Mouse (Mus musculus) T-cell, adult 2 months (primary cell): ENCODE data around the gene Olfr313.
"Not testable (repeated sequence)": the region's sequence is repeated elsewhere in the genome, so short reads cannot be mapped to it uniquely, and the experiment has no call there.

ENCODE experiments used
- DNase-seq: peaks from one replicate; pipeline ENCODE4 v3.0.0; 2022; ENCODE audit warnings: low spot score

Gene Olfr313

DNA sequence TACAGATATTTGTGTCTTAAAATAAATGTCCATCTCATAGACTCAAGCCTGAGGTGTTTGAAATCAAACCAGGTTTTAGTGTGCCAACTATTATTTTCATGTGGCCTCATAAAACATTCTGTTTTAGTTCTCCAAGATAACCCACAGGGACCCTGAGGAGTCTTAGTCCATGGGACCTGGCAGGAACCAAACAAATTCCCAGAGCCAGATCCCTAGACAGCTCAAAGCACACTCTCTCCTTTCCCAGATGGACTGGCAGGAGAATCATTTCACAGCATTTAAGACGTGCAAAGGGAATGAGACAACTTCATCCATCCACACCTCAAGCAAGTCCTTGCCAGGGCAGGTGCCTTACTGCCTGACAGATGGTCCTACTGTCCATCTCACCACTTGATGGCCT is at the start of gene Olfr313:
Gene Olfr313 (plus strand): TSS at position 301 of the 400 bp plus-strand sequence.
- DNase-seq = not testable (repeated sequence)

DNA sequence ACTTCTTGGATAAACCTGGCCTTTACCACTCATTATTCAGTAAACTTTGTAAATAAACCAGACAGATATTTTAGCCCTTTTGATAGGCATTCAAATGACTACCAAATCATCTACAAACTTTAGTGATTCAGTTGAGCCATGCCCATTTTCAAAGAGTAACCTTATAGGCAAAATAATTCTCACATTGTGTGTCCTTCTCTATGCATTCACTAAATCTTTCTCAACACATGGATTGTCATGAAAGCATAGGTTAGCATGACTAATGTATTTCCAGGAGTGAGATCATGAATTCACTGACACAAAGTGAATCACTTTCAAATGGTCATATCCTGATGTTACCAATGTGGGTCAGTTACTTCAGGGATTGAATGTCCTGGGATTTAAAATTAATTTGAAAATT is 41.9 kb upstream of the Olfr313 start, which contains the start of gene Olfr315:
Gene Olfr315 (plus strand): TSS at position 301 of the 400 bp plus-strand sequence.
- no peak for DNase-seq

DNA sequence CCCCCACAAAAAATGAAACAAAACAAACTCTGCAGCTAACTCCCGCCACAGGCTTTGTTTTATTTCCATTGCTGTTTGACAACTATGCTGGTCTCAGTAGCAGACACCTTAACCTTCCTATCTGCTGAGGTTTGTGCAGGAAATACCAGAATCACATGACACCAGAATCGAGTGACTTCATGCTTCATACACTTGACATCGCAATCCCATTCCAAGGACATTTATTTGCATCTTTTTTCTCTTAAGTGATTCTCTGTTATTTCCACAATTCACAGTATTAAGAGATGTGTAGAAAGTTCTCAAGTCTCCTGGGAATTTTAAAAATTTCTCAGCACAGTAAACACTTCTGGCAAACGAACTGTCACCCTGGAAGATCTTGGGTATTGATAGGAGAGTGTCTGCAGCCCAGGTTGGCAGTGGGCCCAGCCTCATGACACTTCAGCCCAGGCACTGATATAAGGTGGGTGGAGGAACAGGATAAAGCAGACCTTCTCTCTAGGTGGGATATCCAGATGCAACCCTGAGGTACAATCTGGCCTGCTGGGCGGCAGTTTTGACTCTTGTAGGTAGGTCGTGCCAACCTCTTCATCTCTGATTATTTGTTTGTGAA is 32.2 kb upstream of the Olfr313 start, which contains the start of gene Olfr314:
Gene Olfr314 (plus strand): TSS at position 473 of the 610 bp plus-strand sequence.
- DNase-seq = no peak

DNA sequence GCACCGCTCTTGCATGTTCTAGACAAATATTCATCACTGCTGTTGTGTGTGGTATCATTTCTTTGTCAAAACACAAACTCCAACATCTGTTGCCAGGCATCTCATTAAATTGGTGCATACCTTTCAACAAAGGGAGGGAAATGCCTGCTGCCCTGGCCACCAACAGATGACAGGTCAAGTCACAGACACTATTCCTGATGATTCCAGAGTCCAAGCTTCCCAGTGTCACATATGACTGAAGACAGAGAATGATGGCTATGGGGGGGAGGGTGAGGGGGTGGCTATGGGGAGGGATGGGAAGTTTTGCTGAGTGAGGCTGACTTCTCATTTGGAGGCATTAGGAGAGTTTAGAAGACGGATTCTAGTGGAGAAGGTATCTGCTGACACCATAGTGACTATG is 30.6 kb upstream of the Olfr313 start:
- no peak for DNase-seq

DNA sequence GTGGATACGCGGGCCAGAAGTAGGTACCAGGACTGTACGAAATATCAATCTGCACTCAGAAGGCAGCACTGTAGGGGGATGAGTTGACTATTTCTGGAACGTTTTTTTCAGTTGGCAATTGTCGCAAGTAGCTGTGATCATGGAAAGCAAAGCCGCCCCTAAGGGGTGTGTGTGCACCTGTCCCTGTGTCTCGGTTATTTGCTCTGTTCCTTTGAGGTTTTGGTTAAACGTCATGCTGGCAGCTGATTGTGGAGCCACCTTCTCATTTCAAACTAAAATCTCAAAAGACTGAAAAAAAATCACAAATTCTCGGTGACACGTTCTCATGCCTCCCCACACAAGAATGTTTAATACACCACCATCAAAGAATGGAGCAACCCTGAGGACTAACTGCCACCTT is 27.1 kb upstream of the Olfr313 start:
- DNase-seq = peak; percentile 35

DNA sequence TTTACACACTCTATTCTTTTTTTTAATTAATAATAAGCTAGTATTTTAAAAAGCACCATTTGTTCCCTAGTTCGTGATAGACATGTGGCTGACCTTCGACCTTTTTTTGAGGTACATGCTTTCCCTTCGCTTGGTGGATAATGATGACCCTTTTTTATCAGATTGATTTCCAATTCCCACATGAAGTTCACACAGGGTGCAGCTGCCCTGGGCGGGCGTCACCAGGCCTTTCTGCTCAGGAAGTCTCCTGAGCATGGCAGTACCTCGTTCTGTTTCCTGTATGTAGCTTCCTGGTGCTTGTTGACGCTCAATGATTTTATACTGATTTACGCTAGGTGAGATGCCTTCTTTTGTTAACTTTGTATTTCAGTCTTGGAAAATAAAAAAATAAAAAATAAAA is 26.5 kb upstream of the Olfr313 start:
- peak; percentile 41 for DNase-seq

DNA sequence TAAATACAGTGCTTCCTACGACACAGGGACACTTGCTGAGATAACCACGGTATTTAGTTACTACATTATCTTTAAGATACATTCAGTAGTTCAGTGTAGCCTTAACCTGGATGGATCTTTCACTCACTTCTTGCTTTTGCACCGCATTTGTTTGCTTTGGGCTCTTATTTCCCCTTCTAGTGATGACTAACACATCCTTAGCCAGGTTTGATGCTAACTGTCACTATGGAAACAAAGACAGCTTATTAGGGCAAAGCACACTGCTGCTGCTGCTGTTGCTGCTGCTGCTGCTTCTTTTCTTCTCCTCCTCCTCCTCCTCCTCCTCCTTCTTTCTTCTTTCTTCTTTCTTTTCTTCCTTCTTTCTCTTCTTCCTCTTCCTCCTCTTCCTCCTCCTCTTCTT is 25.3 kb upstream of the Olfr313 start:
- no peak for DNase-seq

DNA sequence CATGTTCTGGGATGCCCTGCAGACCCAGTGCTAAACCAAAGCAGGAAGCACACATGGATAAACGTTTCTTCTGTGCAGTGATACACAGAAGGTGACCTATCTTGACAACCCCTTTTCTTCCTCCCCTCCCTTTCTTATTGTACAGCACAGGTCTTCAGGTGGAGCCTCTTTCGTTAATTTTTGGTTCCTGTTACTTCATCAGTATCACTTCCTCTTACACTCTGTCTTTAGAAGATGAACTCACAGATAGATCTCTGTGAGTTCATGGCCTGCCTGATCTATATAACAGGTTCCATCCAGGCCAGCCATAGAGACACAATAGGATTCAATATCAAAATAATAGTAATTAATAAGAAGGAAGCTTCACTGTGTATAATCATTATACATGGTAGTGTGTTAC is 24.7 kb upstream of the Olfr313 start:
- DNase-seq = no peak

DNA sequence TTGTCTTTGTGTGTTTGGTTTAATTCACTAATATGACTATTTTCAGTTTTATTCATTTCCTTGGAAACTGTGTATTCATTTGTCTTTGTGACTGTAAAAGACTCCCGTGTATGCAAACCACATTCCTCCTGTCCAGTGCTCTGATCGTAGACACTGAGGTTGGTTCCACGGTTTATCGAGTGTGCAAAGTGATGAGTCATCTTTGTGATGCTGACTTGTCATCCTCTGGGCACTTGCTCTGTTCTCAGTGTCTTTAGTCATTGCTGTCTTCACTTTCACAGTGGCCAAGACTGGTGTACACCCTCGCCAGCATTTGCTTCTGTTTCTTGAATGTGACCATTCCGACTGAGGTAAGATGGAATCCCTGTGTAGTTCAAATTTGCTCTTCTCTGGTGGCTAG is 24.2 kb upstream of the Olfr313 start:
- DNase-seq = no peak

DNA sequence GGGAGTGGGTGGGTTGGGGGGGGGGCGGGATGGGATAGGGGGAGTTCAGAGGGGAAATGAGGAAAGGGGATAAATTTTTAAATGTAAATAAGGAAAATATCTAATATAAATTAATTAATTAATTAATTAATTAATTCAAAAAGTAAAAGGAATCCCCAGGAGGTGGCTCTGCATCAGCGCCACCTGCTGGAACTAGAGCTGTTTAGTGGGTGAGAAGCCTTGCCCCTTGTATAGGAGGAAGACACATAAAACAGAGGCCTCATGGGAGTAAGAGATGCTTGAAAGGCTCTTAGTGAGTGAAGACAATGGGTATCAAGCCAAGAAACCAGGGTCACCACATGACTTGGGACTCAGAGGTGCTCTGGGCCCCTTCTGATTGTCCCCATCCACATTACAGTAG is 18.9 kb upstream of the Olfr313 start:
- DNase-seq = no peak

DNA sequence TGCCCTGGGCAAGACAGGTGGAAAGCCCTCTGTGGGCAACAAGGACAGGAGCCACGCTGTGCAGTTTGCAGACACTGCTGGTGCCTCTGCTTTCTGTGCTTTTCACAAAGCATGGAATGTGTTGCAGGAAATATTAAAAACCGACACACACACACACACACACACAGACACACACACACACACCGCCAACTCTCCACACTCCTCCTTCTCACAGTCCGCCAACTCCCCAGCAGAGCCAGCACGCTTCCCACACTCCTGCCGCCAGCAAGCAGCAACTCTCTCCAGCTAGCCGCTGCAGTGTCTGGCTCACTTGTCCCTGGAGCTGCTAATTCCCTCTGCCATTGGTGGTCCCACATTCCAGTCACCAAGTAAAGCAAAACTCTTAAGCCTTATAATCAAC is 17.9 kb upstream of the Olfr313 start:
- DNase-seq = no peak

DNA sequence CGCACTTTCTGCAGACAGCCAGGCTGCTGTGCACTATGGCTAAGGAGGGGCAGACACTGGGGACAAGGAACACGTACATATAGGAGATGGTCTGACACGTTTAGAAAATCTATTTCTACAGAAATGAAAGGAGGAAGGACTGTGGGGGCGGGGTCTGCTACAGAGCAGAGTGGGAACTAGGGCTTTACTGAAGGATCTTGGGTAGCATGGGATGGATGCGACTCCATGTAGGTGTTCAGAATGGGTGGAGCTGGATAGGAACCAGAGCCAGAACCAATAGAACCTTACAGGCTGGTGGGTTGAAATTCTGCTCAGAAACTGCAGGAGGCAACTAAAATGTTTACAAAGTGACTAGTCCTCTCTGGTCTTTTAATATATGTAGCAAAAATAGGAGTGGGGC is 15.1 kb upstream of the Olfr313 start:
- no peak for DNase-seq

DNA sequence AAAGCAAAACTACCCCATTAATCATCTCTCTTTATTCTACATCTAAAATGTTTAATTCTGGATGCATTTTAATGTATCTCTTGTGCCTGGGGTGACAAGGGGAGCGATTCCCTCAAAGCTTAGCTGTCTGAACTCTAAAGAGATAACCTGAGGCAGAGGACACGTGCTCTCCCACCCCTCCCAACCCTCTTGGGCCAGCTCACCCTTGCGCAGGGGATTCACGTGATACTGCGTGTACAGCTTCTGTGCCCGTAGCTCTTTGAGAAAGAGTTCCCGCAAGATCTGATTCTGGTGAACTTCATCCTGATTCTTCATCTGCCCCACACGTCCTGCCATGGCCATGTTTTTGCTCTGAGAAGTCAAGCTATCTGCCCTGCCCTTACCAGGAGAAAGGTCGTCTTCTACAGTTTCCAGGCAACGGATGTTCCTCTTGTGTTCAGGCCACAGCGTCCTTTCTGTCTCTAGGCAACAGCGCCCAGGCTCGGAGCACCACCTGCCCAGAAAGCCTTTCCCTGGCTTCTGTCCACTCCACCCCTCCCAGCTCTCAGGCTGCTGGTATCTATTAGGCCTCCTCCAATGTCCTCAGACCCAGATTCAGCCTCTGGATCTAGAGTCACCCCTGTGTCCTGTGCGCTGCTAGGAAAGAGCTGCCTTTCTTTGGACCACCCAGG is 13.1 kb upstream of the Olfr313 start, which contains the start of gene Fam183b:
Gene Fam183b (minus strand): TSS at position 403 of the 671 bp plus-strand sequence.
- DNase-seq = no peak

DNA sequence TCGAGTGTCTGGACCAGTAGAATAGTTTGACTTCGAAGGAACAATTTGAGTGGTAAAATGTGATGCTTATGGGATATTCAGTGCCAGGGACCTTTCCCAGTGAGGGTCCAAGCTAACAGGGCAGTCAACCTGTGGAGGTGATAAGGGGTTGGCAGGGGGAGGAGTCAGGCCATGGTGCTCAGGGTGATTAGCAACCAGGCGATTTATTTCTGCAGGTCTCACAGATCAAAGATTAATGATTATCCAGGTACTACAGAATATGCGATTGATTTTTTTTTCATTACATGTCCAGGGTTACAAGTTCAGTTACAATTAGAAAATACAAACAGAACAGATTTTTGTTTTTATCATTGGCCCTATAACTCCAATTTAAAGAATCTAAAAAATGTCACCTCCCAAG is 10.9 kb upstream of the Olfr313 start:
- no peak for DNase-seq

DNA sequence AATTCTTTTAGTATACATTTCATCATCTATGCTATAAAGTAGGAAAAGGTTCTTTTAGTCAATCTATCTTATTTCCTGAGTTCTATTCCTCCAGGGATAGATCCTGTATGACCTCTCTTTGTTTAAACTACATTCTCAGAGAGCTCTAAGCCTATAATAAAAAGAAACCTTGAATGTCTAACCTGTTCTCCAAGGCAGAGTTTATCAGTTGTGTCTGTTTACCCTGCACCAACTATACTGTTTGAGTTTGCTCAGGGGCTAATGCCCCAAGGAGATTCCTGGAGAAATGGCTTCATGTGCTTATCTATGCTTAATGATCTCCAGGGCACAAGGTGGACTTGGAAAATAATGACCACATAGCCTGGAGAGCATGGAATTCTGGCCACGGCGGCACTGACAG is 10.4 kb upstream of the Olfr313 start:
- no peak for DNase-seq

DNA sequence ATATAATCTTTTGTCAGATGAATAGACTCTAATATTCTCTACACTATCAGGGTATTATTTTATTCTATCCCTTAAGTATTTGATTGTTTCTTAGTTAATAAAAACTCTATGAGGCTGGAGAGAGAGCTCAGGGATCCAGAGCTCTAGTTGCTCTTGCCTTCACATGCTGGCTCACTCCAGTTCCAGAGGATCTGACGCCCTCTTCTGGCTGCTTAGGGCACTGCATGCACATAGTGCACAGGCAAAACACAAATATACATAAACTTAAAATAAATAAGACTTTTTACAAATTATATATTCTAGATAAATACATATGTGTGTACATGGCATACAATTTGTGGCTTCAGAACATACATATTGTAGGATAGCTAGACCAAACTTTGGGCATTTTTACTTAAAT is 2.8 kb upstream of the Olfr313 start:
- no peak for DNase-seq

DNA sequence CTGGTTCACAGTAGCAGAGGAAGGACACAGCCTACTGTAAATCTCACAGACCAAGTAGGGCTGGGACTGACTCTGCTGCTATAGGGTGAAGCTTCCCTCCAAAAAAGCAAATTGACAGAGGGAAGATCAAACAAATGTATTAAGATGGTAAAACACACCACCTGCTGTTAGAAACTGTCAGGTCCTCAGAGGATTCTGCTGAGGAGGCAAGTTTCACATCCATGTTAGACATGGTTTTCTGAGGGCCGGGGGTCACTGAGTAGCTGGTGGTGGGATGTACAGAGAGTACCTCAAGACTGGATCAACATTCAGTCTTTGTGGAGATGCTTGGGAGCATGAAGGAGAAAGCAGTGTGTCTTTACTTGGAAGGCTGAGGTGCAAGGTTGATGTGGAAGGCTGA is 876 bp downstream of the Olfr313 start:
- DNase-seq = no peak

DNA sequence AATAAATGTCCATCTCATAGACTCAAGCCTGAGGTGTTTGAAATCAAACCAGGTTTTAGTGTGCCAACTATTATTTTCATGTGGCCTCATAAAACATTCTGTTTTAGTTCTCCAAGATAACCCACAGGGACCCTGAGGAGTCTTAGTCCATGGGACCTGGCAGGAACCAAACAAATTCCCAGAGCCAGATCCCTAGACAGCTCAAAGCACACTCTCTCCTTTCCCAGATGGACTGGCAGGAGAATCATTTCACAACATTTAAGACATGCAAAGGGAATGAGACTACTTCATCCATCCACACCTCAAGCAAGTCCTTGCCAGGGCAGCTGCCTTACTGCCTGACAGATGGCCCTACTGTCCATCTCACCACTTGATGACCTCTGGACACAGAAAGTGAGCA is 14.1 kb downstream of the Olfr313 start, which contains the start of gene Olfr312:
Gene Olfr312 (plus strand): TSS at position 301 of the 400 bp plus-strand sequence.
- not testable (repeated sequence) for DNase-seq

DNA sequence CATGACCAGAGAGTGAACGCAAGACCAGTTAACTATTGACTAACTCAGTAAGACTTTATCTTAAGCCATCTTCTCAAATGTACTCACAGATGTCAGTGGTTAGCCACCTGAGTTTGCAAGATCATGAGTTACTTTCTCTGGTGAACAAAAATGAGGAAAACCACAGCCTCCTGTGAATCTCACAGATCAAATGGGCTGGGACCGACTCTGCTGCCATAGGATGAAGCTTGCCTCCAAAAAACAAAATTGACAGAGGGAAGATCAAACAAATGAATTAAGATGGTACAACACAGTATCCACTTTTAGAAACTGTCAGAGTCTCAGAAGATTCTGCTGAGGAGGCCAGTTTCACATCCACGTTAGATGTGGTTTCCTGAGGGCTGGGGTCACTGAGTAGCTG is 15.0 kb downstream of the Olfr313 start:
- peak; percentile 50 for DNase-seq

DNA sequence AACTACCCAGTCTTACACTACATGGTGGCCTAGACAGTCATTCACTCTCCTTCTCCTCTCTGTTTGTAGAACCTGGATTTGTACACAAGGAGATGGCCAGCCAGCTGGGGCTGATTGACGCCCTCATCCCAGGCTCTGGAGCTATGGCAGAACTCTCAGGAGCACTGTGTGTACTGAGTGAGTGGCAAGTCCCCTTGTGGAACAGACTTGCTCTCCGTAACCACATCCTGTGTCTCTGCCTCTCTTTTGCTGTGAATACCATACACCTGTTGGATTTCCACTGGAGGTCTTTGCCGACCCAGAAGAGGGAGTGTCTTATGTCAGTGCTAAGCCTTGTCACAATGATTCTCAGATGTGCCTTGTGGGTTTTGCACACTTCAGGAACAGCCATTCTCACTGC is 17.7 kb downstream of the Olfr313 start:
- peak; percentile 17 for DNase-seq

DNA sequence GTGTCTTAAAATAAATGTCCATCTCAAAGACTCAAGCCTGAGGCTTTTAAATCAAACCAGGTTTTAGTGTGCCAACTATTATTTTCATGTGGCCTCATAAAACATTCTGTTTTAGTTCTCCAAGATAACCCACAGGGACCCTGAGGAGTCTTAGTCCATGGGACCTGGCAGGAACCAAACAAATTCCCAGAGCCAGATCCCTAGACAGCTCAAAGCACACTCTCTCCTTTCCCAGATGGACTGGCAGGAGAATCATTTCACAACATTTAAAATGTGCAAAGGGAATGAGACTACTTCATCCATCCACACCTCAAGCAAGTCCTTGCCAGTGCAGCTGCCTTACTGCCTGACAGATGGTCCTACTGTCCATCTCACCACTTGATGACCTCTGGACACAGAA is 24.2 kb downstream of the Olfr313 start, which contains the start of gene Olfr311:
Gene Olfr311 (plus strand): TSS at position 301 of the 400 bp plus-strand sequence.
- not testable (repeated sequence) for DNase-seq

DNA sequence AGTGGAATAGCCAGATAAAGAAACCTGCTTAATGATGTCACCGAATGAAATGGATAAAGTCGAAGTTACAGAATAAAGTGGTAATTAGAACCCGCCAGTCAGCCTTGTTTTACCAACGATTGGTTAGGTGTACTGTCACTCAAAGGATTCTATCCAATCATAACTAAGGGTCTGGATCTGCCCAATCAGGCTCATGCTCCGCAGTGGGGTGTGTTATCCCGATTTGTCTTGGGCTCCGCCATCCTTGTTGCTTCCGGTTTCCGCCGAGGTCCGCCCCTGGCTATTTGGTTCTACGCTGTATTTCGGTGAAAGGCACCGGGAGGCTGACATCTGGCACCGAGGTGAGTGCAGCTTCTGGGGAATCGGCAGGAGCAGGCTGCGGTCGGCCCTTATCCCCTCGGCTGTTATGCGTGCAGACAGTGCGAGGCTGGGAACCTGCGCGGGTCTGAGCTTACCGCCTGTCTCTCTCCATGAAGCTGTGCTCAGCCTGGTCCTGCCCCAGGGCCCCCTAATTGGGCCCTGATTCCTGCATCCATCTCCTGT is 32.2 kb downstream of the Olfr313 start, which contains the start of gene Gm12258:
Gene Gm12258 (plus strand): TSS at position 240 of the 543 bp plus-strand sequence.
- DNase-seq = peak; percentile 91

DNA sequence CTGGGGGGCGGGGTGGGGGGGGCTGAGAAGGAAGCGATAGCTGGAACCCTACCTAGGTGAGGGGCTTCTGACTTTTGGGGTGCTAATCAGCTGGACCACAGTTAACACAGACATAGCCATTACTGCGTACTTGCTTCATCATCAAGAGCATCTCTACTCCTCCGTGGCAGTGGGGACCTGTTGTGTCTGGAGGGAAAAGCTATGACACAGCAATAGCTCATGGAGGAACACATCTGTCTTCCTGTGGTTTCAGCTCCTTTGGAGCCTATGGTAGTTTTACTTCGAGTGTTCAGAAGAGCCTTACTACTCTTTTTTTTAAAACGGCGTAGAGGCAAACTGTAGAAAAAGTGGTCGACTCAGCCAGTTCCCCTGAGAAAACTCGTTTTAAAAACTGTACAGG is 32.8 kb downstream of the Olfr313 start:
- DNase-seq = no peak
